ENCODE assay signal across 17 mouse cellular contexts in the genomic region with DNA sequence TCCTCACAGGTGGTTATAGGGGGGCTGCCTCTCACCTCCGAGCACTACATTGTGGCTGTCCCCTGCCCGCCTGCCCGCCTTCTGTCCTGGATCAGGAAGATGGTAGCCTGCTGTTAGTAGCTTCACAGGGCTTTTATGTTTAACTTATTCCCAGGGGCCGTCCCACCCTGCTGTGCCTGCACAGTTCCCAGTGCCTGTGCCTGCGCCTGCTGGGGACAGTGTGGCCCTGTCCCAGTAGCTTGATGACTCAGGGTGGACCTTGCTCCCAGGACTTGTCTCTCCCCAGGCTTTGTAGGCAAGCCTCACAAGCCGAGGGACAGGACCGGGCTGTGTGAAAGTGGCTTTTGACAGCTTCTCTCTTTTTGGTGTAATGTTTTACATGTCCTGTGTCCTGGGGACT. TPM values are rescaled to one million over a fixed set of nuclear protein-coding genes. Genes with fewer than 3 reads are reported as not detected.
A peak's percentile ranks its signal among the peaks of the same experiment; 100 is the strongest.
DNase-seq lines count a peak whose midpoint lies in the region; ATAC-seq and TF ChIP-seq lines count a peak whose summit lies in the region.
"Had no signal": no experiment of that assay in that cellular context is flagged by ENCODE, and none has a peak within 500 bp of the region (broad histone marks: within the 10 kb centered on the region; RNA-seq: fewer than 3 reads in every experiment).

No protein-coding gene starts in this region.

- no peak for TF ChIP-seq CTCF in cerebellum, adult 2 months (IDR thresholded peaks at IDR 0.05; ENCODE audit: borderline replicate concordance, insufficient read depth, low read depth, low read length)
- no peak for TF ChIP-seq CTCF in E14TG2a.4 (conservative IDR thresholded peaks at IDR 0.05; ENCODE audit: low read length)
- no peak for TF ChIP-seq CTCF in intestine, postnatal 0 days (IDR thresholded peaks at IDR 0.05; ENCODE audit: low read depth)

- no peaks in the 10 kb centered on the region for H3K27me3 ChIP-seq in cerebellum, adult 2 months (ENCODE audit: control insufficient read depth, insufficient read depth, low read length)
- no peaks in the 10 kb centered on the region for H3K27me3 ChIP-seq in E14TG2a.4 (ENCODE audit: insufficient read depth, low read length)
- no peaks in the 10 kb centered on the region for H3K27me3 ChIP-seq in intestine, postnatal 0 days (replicated peaks; ENCODE audit: control insufficient read depth, insufficient read depth, low read length)
- H3K27me3 ChIP-seq in liver, embryonic 16.5 days (ENCODE audit: control insufficient read depth, insufficient read depth, low read depth, low read length): no peaks in the 10 kb centered on the region
- H3K27me3 ChIP-seq in forebrain, embryonic 12.5 days: peaks cover 13% of the 10 kb centered on the region
- H3K27me3 ChIP-seq: kidney, embryonic 15.5 days had no signal

- no peaks in the 10 kb centered on the region for H3K9me3 ChIP-seq in E14TG2a.4 (ENCODE audit: low read length)
- no peaks in the 10 kb centered on the region for H3K9me3 ChIP-seq in intestine, postnatal 0 days (ENCODE audit: control insufficient read depth)
- H3K9me3 ChIP-seq in liver, embryonic 16.5 days (replicated peaks; ENCODE audit: control insufficient read depth, low read length): no peaks in the 10 kb centered on the region
- no peaks in the 10 kb centered on the region for H3K9me3 ChIP-seq in forebrain, embryonic 12.5 days
- H3K9me3 ChIP-seq: G1E; kidney, embryonic 15.5 days had no signal

- H3K27ac ChIP-seq in cerebellum, adult 2 months (ENCODE audit: insufficient read depth, low read length): peak overlapping the region; percentile 87
- peak overlapping the region; percentile 60 for H3K27ac ChIP-seq in intestine, postnatal 0 days (ENCODE audit: low read depth, low read length)
- peak overlapping the region; percentile 45; the same call in 1 of the 2 replicates for H3K27ac ChIP-seq in liver, embryonic 16.5 days (ENCODE audit: low read length)
- no peak overlapping the region for H3K27ac ChIP-seq in forebrain, embryonic 12.5 days
- H3K27ac ChIP-seq: hindbrain, embryonic 14.5 days; kidney, embryonic 15.5 days had no signal

- TF ChIP-seq POLR2A in cerebellum, adult 2 months (IDR thresholded peaks at IDR 0.05; ENCODE audit: borderline replicate concordance, insufficient read depth, low read length): no peak

- ATAC-seq in intestine, postnatal 0 days: peak; percentile 82
- peak; percentile 78 for ATAC-seq in liver, embryonic 16.5 days (ENCODE audit: low read depth)
- ATAC-seq in forebrain, embryonic 12.5 days (ENCODE audit: low FRiP score): no peak

- H3K4me2 ChIP-seq in intestine, postnatal 0 days (replicated peaks; ENCODE audit: low read depth): no peak overlapping the region
- no peak overlapping the region for H3K4me2 ChIP-seq in liver, embryonic 16.5 days (ENCODE audit: low read depth, low read length)
- H3K4me2 ChIP-seq in forebrain, embryonic 12.5 days: no peak overlapping the region
- H3K4me2 ChIP-seq: hindbrain, embryonic 14.5 days; kidney, embryonic 15.5 days had no signal

- H3K4me1 ChIP-seq in cerebellum, adult 2 months (ENCODE audit: control insufficient read depth, insufficient read depth, low read length): peaks cover 63% of the 10 kb centered on the region
- peaks cover 80% of the 10 kb centered on the region for H3K4me1 ChIP-seq in E14TG2a.4 (replicated peaks; ENCODE audit: low read depth, low read length)
- H3K4me1 ChIP-seq in intestine, postnatal 0 days (replicated peaks; ENCODE audit: control insufficient read depth, insufficient read depth, low read length): 0 out of 2 replicates have a peak, but pooled peaks cover 7% of the 10 kb centered on the region
- peaks cover 15% of the 10 kb centered on the region for H3K4me1 ChIP-seq in liver, embryonic 16.5 days (ENCODE audit: control insufficient read depth, low read depth, low read length)
- peaks cover 31% of the 10 kb centered on the region for H3K4me1 ChIP-seq in forebrain, embryonic 12.5 days

- no peak for DNase-seq in cerebellum, adult 2 months
- DNase-seq in cerebellum, postnatal 36 days: no peak
- no peak for DNase-seq in gastrocnemius, postnatal 14 days
- DNase-seq: embryo, embryonic 11 days; gastrocnemius, postnatal 25 days; heart, postnatal 10 days; lung, postnatal 36 days; right cerebral cortex, postnatal 25 days; thymus, adult 18-20 months had no signal

- H3K9ac ChIP-seq in intestine, postnatal 0 days (ENCODE audit: low read depth, low read length): no peak overlapping the region
- no peak overlapping the region for H3K9ac ChIP-seq in liver, embryonic 16.5 days (ENCODE audit: low read depth, low read length)
- H3K9ac ChIP-seq in forebrain, embryonic 12.5 days: no peak overlapping the region
- H3K9ac ChIP-seq: hindbrain, embryonic 14.5 days had no signal

- intact Hi-C loops in gastrocnemius, postnatal 14 days (cut with DNase I; ENCODE audit: low total_unique reads): loop anchor here (5.0 kb wide), 1 partner anchor 89 kb away; no protein-coding TSS in a partner anchor

- peaks cover 97% of the 10 kb centered on the region for H3K36me3 ChIP-seq in E14TG2a.4 (ENCODE audit: insufficient read depth, low read length)
- peaks cover 70% of the 10 kb centered on the region for H3K36me3 ChIP-seq in intestine, postnatal 0 days (ENCODE audit: control insufficient read depth, insufficient read depth)
- peaks cover 3% of the 10 kb centered on the region; the same call in 1 of the 2 replicates for H3K36me3 ChIP-seq in liver, embryonic 16.5 days (ENCODE audit: control insufficient read depth, insufficient read depth)
- H3K36me3 ChIP-seq in forebrain, embryonic 12.5 days (replicated peaks): peaks cover 38% of the 10 kb centered on the region

- H3K4me3 ChIP-seq in cerebellum, adult 2 months (replicated peaks; ENCODE audit: insufficient read depth, low read depth, low read length): no peak overlapping the region
- 0 out of 2 replicates have a peak overlapping the region, but pooled peaks have one; percentile 45 for H3K4me3 ChIP-seq in E14TG2a.4 (replicated peaks; ENCODE audit: low read length)
- H3K4me3 ChIP-seq in intestine, postnatal 0 days (ENCODE audit: low read depth, low read length): no peak overlapping the region
- H3K4me3 ChIP-seq in liver, embryonic 16.5 days (ENCODE audit: low read depth, low read length): no peak overlapping the region
- no peak overlapping the region for H3K4me3 ChIP-seq in forebrain, embryonic 12.5 days (replicated peaks)
- H3K4me3 ChIP-seq: kidney, embryonic 15.5 days; midbrain, embryonic 10.5 days had no signal

- WGBS in cerebellum, adult 2 months: 63% methylated on average over 7 of the region's 7 CpGs
- 47% methylated on average over 7 of the region's 7 CpGs for WGBS in intestine, postnatal 0 days
- 64% methylated on average over 7 of the region's 7 CpGs for WGBS in liver, embryonic 16.5 days (ENCODE audit: insufficient replicate concordance)
- WGBS in forebrain, embryonic 12.5 days: 74% methylated on average over 7 of the region's 7 CpGs

RNA-seq across cellular contexts. Expression of gene Uqcc2, which starts 11.9 kb away (rescaled TPM):
- polyA plus RNA-seq in cerebellum, adult 2 months (2012; rRNA removed): 316 and 330 TPM in 2 replicates
- 190 and 206 TPM in 2 replicates for polyA plus RNA-seq in intestine, postnatal 0 days (2015; fragmentation: Nextera tagmentation; extraction: Ambion mirVana)
- 130 and 141 TPM in 2 replicates for polyA plus RNA-seq in liver, embryonic 16.5 days (2015; fragmentation: Nextera tagmentation; extraction: Ambion mirVana)
- 100 to 1,000 TPM; 342 TPM for total RNA-seq in gastrocnemius, postnatal 14 days (2021)
- 274 and 306 TPM in 2 replicates for polyA plus RNA-seq in forebrain, embryonic 12.5 days (2016; fragmentation: Nextera tagmentation; extraction: Ambion mirVana)

RNA-seq across cellular contexts. Expression of gene Ip6k3, which starts 45.8 kb away (rescaled TPM):
- polyA plus RNA-seq in cerebellum, adult 2 months (2012; rRNA removed): 0.76 and 1.4 TPM in 2 replicates
- polyA plus RNA-seq in intestine, postnatal 0 days (2015; fragmentation: Nextera tagmentation; extraction: Ambion mirVana): not detected in 2 replicates
- polyA plus RNA-seq in liver, embryonic 16.5 days (2015; fragmentation: Nextera tagmentation; extraction: Ambion mirVana): 0.28 TPM in 1 of 2 replicates, not detected in the other
- 100 to 1,000 TPM in 1 of 2 experiments, 10 to 100 TPM in 1; 91.4 to 128 TPM for total RNA-seq in gastrocnemius, postnatal 14 days (2021)
- 0.13 TPM in 1 of 2 replicates, not detected in the other for polyA plus RNA-seq in forebrain, embryonic 12.5 days (2016; fragmentation: Nextera tagmentation; extraction: Ambion mirVana)
- polyA plus RNA-seq: G1E; midbrain, embryonic 10.5 days had no signal
